Mouse (Mus musculus) midbrain, embryonic 11.5 days (tissue): ENCODE data around the gene Trpv2. TPM values are rescaled to one million over a fixed set of nuclear protein-coding genes. Genes with fewer than 3 reads are reported as not detected.
A peak's percentile ranks its signal among the peaks of the same experiment; 100 is the strongest.

ENCODE experiments used
- ATAC-seq: fragments of 200-750 bp; cut with Nextera tagmentation; 2 replicates; pipeline ENCODE4 v1.8.0; 2017; ENCODE audit warnings: moderate TSS enrichment, moderate library complexity; ENCODE audit not compliant: low FRiP score
- DNase-seq: peaks from one replicate; pipeline ENCODE4 v3.0.0; 2015; ENCODE audit warnings: low spot score; ENCODE audit errors: missing footprints
- H3K27ac ChIP-seq: fragments of 300-500 bp; sonication (generic); 2 replicates; pipeline ENCODE4 v1.5.1; 2014; ENCODE audit warnings: low read depth, low read length
- H3K27me3 ChIP-seq: fragments of 300-500 bp; sonication (generic); 2 replicates; pipeline ENCODE4 v1.6.1; 2014; ENCODE audit warnings: mild to moderate bottlenecking, low read length, moderate library complexity, mixed read lengths; ENCODE audit not compliant: control insufficient read depth, insufficient read depth
- H3K36me3 ChIP-seq: fragments of 300-500 bp; sonication (generic); 2 replicates; pipeline ENCODE4 v1.6.1; 2014; ENCODE audit warnings: mild to moderate bottlenecking, low read length, moderate library complexity, mixed read lengths; ENCODE audit not compliant: control insufficient read depth, insufficient read depth
- H3K4me1 ChIP-seq: fragments of 300-500 bp; sonication (generic); 2 replicates; pipeline ENCODE4 v1.6.1; 2014; ENCODE audit warnings: low read length; ENCODE audit not compliant: control insufficient read depth, insufficient read depth
- H3K4me2 ChIP-seq: fragments of 300-500 bp; sonication (generic); 2 replicates; pipeline ENCODE4 v1.6.1; 2014; ENCODE audit warnings: mild to moderate bottlenecking, moderate library complexity
- H3K4me3 ChIP-seq: fragments of 300-500 bp; sonication (generic); 2 replicates; pipeline ENCODE4 v1.5.1; 2014; ENCODE audit warnings: low read depth, low read length
- H3K9ac ChIP-seq: fragments of 300-500 bp; sonication (generic); 2 replicates; pipeline ENCODE4 v1.6.1; 2014; ENCODE audit warnings: low read length
- H3K9me3 ChIP-seq: fragments of 300-500 bp; sonication (generic); 2 replicates; pipeline ENCODE4 v1.6.1; 2016; ENCODE audit warnings: low read length; ENCODE audit not compliant: control insufficient read depth
- WGBS: fragments of 180-500 bp; shearing (Covaris S2); extraction: QIAGEN DNeasy Blood & Tissue Kit; methylation state at CpG from one replicate; pipeline ENCODE4 v1.1.7; 2014; 5-methylcytosine and 5-hydroxymethylcytosine counted together
- polyA plus RNA-seq: library from polyadenylated mRNA; unstranded; fragments of >200 nt; fragmentation: Nextera tagmentation; extraction: Ambion mirVana; gene quantifications from 2 replicates; pipeline ENCODE4 v1.2.1, GENCODE M21; 2014

Trpv2 gene
- polyA plus RNA-seq, 1 experiment from 2014 or later, result 5.4 TPM

GRCm38 (mm10) chr11:62543991-62544390, 30.3 kb upstream of the Trpv2 start:
- WGBS, result 86% methylated on average over 3 of the region's 3 CpGs
- Histone ChIP-seq H3K4me2 (no peak overlapping the region), H3K27ac (no peak overlapping the region), H3K4me3 (no peak overlapping the region), H3K9me3 (no peaks in the 10 kb centered on the region), H3K36me3 (no peaks in the 10 kb centered on the region), H3K27me3 (no peaks in the 10 kb centered on the region), H3K4me1 (no peaks in the 10 kb centered on the region; the same call in none of the 2 replicates), H3K9ac (no peak overlapping the region)
- DNase-seq, result no peak
- no peak for ATAC-seq

DNA sequence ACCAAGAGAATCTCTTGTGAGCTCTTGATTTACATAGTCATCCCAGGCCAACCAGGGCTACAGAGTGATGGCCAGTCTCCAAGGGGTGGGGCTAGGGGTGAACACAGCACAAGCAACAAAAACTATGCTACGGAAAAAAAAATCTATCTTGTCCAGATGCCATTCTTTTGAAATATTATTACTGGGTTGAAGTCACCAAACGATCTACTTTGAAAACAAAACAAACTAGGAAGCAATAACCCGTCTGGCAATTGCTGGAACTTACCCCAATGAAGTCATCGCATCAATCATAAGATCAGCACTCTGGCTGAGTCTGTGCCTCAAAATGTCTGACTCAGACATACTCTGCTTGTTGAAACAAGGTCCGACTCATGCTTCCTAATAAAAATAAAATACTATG, 24.5 kb upstream of the Trpv2 start:
- peak overlapping the region; percentile 86; the same call in 1 of the 2 replicates for H3K27ac ChIP-seq
- H3K9me3 ChIP-seq, result no peaks in the 10 kb centered on the region
- peak overlapping the region; percentile 95 for H3K4me2 ChIP-seq
- DNase-seq (peak; percentile 89), ATAC-seq (no peak)
- 40% methylated on average over 5 of the region's 5 CpGs for WGBS
- H3K36me3 ChIP-seq, result peaks cover 6% of the 10 kb centered on the region; the same call in 1 of the 2 replicates
- H3K9ac ChIP-seq, result peak overlapping the region; percentile 88
- peaks cover 21% of the 10 kb centered on the region for H3K4me1 ChIP-seq
- no peaks in the 10 kb centered on the region for H3K27me3 ChIP-seq
- peak overlapping the region; percentile 78 for H3K4me3 ChIP-seq

DNA sequence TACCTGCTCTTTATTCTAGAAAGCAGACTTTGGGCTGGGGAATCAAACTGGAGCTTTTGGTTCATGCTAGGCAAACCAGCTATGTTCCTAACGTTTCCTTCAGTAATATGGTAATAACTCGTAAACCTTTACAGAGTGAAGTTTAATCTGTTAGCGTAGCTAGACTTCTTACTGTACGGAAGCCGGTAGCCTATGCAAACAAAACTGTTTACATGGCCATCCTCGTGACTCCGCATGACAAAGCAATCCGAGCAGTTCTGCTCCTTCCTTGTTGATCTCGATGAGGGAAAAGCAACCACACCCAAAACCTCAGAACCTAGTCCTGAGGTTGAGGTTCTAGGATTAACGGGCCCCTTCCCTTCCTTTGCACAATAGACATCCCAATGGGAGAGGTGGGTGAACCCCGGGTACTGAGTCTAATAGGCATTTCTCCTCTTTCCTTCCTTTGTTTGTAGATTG, 24.0 kb upstream of the Trpv2 start:
- H3K27me3 ChIP-seq, result no peaks in the 10 kb centered on the region
- H3K4me3 ChIP-seq, result peak overlapping the region; percentile 78

DNA sequence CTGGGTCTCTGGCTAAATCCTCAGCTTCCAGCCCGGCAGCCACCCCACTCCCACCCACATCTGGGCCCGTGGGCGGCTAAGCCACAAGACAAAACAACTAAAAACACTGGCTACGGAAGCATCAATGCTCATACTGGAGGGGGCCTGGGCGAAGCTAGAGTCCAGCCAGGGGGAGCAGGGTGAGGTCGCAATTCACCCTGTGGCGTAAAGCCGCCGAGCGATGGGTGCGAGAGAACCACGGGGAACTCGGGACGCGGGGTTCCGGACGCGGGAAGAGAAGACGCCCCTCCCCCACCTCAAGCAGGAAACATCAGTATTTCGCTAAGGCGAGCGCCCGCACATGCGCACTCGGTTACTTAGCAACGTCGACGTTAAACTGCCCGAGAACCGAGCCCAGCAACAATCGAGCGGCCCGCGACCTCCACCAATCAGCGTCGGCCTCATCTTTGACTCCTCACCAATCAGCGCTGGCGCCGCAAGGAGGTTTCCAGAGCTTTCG, 23.5 kb upstream of the Trpv2 start, which contains the start of gene Ubb:
Gene Ubb (plus strand): TSS at position 445 of the 499 bp plus-strand sequence.
- under 1% methylated on average over 40 of the region's 40 CpGs for WGBS
- peak within 1 kb of the TSS; percentile 86 for H3K27ac ChIP-seq
- peak; percentile 96 for ATAC-seq

More for the DNA sequence above, 24.0 kb upstream of the Trpv2 start:
- ATAC-seq, result no peak; the same call in 1 of the 2 replicates
- DNase-seq, result peak; percentile 96
- 8% methylated on average over 11 of the region's 11 CpGs for WGBS
- Histone ChIP-seq H3K4me2 (peak overlapping the region; percentile 95), H3K9ac (peak overlapping the region; percentile 88), H3K27ac (peak overlapping the region; percentile 86), H3K4me1 (peaks cover 23% of the 10 kb centered on the region), H3K9me3 (no peaks in the 10 kb centered on the region), H3K36me3 (peaks cover 7% of the 10 kb centered on the region; the same call in 1 of the 2 replicates)

DNA sequence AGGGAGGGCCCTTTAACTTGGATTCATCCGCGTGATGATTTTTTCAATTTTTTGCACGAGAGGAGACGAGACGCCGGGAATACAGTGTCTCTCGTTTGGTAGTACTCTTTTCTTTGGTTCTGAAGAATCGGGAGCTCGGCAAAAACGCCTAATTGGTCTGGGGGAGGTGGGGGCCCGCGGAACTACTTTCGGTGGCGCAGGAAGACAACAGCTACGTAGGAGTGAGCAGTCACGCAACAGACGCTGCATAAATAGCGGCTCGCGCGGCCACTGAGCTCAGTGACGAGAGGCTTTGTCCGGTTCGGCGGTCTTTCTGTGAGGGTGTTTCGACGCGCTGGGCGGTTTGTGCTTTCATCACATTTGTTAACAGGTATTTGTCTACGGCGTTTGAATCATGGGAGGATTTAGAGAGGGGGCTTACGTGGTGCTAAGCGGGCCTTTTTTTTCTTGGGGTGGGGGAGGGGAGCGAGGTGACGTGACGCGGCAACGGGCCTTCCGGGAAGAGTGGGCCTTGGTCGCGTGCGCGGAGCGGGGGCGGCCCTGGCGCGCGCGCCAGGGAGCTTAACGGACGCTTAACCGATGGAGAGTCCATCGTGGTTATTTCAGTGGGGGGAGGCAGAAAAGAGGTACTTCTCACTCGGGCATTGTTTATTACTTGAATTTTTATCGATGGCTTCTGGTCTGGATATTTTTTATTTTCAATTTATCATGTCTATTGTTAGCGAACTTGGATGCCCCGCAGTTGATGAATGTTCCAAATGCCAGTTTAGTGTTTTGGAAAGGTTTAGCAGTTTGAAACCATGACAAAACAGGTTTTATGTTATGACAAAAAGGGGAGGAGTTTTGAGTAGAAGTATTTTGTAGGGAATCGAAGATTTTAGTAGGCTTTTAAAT, 22.8 kb upstream of the Trpv2 start:
- WGBS, result under 1% methylated on average over 58 of the region's 58 CpGs

More for the DNA sequence above, 23.5 kb upstream of the Trpv2 start, which contains the start of gene Ubb:
- Histone ChIP-seq H3K4me3 (peak within 1 kb of the TSS; percentile 78), H3K27me3 (no peaks in the 10 kb centered on the region), H3K4me2 (peak within 1 kb of the TSS; percentile 95), H3K36me3 (peaks cover 7% of the 10 kb centered on the region; the same call in 1 of the 2 replicates), H3K9me3 (no peaks in the 10 kb centered on the region), H3K9ac (peak within 1 kb of the TSS; percentile 88), H3K4me1 (peaks cover 23% of the 10 kb centered on the region)
- DNase-seq, result peak; percentile 100

DNA sequence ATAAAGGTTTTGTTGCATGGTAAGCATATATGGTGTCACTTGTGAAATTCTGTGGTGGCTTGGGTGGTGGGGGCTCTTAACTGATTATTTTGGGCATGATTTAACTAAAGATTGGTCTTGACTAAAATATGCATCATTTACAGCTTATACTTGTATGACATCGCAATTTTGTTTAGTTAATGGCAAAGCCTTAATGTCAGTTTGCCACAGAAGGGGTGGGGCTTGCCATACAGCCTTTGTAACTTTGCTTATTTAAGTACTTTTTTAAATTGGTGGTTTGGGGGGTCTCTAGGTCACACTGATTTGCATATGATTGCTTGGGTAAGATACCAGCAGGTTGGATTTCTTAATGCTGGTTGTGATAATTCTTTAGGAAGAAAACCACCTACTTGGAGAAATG, 21.1 kb upstream of the Trpv2 start:
- peak; percentile 81 for DNase-seq
- Histone ChIP-seq H3K4me1 (peaks cover 23% of the 10 kb centered on the region), H3K9me3 (no peaks in the 10 kb centered on the region), H3K27ac (no peak overlapping the region), H3K27me3 (no peaks in the 10 kb centered on the region), H3K4me2 (peak overlapping the region; percentile 94), H3K4me3 (peak overlapping the region; percentile 44), H3K9ac (peak overlapping the region; percentile 50; the same call in 1 of the 2 replicates), H3K36me3 (peaks cover 7% of the 10 kb centered on the region; the same call in 1 of the 2 replicates)
- ATAC-seq, result no peak
- 46% methylated on average over 1 of the region's 1 CpGs for WGBS

More for the DNA sequence above, 22.8 kb upstream of the Trpv2 start:
- no peaks in the 10 kb centered on the region for H3K27me3 ChIP-seq
- no peaks in the 10 kb centered on the region for H3K9me3 ChIP-seq
- H3K4me2 ChIP-seq, result peak overlapping the region; percentile 95
- peaks cover 23% of the 10 kb centered on the region for H3K4me1 ChIP-seq
- peak overlapping the region; percentile 78 for H3K4me3 ChIP-seq
- peaks cover 7% of the 10 kb centered on the region; the same call in 1 of the 2 replicates for H3K36me3 ChIP-seq
- ATAC-seq (peak; percentile 85), DNase-seq (peak; percentile 99)
- H3K9ac ChIP-seq, result peak overlapping the region; percentile 88
- H3K27ac ChIP-seq, result peak overlapping the region; percentile 57

DNA sequence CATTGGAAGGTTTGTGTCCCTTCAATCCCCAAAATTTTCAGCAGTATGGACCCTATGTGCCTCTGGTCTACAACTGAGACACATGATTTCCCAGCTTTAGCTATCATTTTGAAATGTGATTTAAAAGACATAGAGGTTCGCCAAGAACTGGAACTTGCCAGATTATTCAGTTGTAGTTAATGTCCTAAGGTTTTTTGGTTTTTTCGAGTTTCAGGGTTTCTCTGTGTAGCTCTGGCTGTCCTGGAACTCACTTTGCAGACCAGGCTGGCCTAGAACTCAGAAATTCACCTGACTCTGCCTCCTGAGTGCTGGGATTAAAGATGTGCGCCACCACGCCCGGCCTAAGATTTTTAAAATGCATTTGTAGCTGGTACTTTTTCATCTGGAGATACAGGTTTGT, 20.7 kb upstream of the Trpv2 start:
- Histone ChIP-seq H3K36me3 (peaks cover 7% of the 10 kb centered on the region; the same call in 1 of the 2 replicates), H3K9me3 (no peaks in the 10 kb centered on the region), H3K4me1 (peaks cover 23% of the 10 kb centered on the region), H3K4me3 (peak overlapping the region; percentile 44), H3K27me3 (no peaks in the 10 kb centered on the region), H3K27ac (no peak overlapping the region), H3K9ac (peak overlapping the region; percentile 50; the same call in 1 of the 2 replicates), H3K4me2 (peak overlapping the region; percentile 94)
- ATAC-seq (no peak), DNase-seq (peak; percentile 85)
- WGBS, result 84% methylated on average over 5 of the region's 5 CpGs

- DNase-seq, result peak; percentile 83
- H3K4me1 ChIP-seq, result peaks cover 22% of the 10 kb centered on the region
- no peaks in the 10 kb centered on the region for H3K9me3 ChIP-seq
- peak overlapping the region; percentile 94 for H3K4me2 ChIP-seq
- no peak overlapping the region for H3K27ac ChIP-seq
- H3K27me3 ChIP-seq, result no peaks in the 10 kb centered on the region
- 75% methylated on average over 5 of the region's 5 CpGs for WGBS
- H3K9ac ChIP-seq, result no peak overlapping the region
- H3K36me3 ChIP-seq, result peaks cover 7% of the 10 kb centered on the region; the same call in 1 of the 2 replicates
- H3K4me3 ChIP-seq, result peak overlapping the region; percentile 44
- ATAC-seq, result no peak
These were observed 20.0 kb upstream of the Trpv2 start for GRCm38 (mm10) chr11:62554163-62554855.
